Mouse (Mus musculus) G1E (cell line): Measurements from ENCODE around the gene Kpna1. TPM values are rescaled to one million over a fixed set of nuclear protein-coding genes. Genes with fewer than 3 reads are reported as not detected.

Experiments used
- ATAC-seq: 2 replicates; pipeline ENCODE4 v1.8.0; 2016; ENCODE audit warnings: mild to moderate bottlenecking; ENCODE audit not compliant: insufficient number of reproducible peaks, poor library complexity, low FRiP score, severe bottlenecking; ENCODE audit errors: extremely low read depth
- DNase-seq: peaks from one replicate; pipeline ENCODE4 v3.0.0; 2012; ENCODE audit warnings: low spot score
- H3K27me3 ChIP-seq: 2 replicates; pipeline ENCODE4 v1.6.1; 2012; ENCODE audit warnings: mild to moderate bottlenecking, low read length, inconsistent platforms; ENCODE audit not compliant: insufficient read depth
- H3K36me3 ChIP-seq: replicated peaks from 2 replicates; pipeline ENCODE3; 2012; ENCODE audit warnings: mild to moderate bottlenecking, inconsistent platforms
- H3K4me1 ChIP-seq: 2 replicates; pipeline ENCODE4 v1.6.1; 2012; ENCODE audit warnings: low read depth, low read length, inconsistent platforms, mixed read lengths; ENCODE audit not compliant: insufficient read depth
- H3K4me3 ChIP-seq: 2 replicates; pipeline ENCODE4 v1.5.1; 2012; ENCODE audit warnings: low read depth, mild to moderate bottlenecking, inconsistent platforms, low read length, moderate library complexity, mixed read lengths
- H3K9me3 ChIP-seq: replicated peaks from 2 replicates; pipeline ENCODE4 v1.6.1; 2012; ENCODE audit warnings: inconsistent platforms
- CTCF ChIP-seq: IDR thresholded peaks from 2 replicates; pipeline ENCODE4 v1.5.1; 2012; ENCODE audit warnings: low read depth, low read length, inconsistent platforms, mixed read lengths
- GATA1 ChIP-seq: IDR thresholded peaks from 2 replicates; pipeline ENCODE4 v1.6.1; 2012; ENCODE audit warnings: borderline replicate concordance, low read length, inconsistent platforms, mixed read lengths
- GATA2 ChIP-seq: IDR thresholded peaks from 2 replicates; pipeline ENCODE4 v1.6.1; 2012; ENCODE audit warnings: low read depth, low read length, inconsistent platforms, borderline replicate concordance
- POLR2AphosphoS5 ChIP-seq: IDR thresholded peaks from 2 replicates; pipeline ENCODE4 v1.6.1; 2012; ENCODE audit warnings: low read depth, low read length, inconsistent platforms; ENCODE audit not compliant: insufficient replicate concordance
- TAL1 ChIP-seq: conservative IDR thresholded peaks from 2 replicates; pipeline ENCODE4 v1.6.1; 2012; ENCODE audit warnings: low read depth, low read length, inconsistent platforms, mixed read lengths
- polyA plus RNA-seq: library from polyadenylated mRNA; stranded (reverse); fragments of >175 nt; gene quantifications from 2 replicates; pipeline ENCODE4 v1.2.3, GENCODE M21; 2012
- total RNA-seq, 2 experiments: library from RNA; stranded (forward) in 1 of 2; stranded (reverse) in 1 of 2; fragments of 200-1000 nt in 1 of 2; fragments of >200 nt in 1 of 2; fragmentation: Nextera tagmentation in 1 of 2; gene quantifications; 2 replicates each; pipeline ENCODE4 v1.2.3; 2014 to 2017

Kpna1 gene
- total and polyA plus RNA-seq, 3 experiments: 53.7 to 70.1 (median 54.1) TPM

DNA sequence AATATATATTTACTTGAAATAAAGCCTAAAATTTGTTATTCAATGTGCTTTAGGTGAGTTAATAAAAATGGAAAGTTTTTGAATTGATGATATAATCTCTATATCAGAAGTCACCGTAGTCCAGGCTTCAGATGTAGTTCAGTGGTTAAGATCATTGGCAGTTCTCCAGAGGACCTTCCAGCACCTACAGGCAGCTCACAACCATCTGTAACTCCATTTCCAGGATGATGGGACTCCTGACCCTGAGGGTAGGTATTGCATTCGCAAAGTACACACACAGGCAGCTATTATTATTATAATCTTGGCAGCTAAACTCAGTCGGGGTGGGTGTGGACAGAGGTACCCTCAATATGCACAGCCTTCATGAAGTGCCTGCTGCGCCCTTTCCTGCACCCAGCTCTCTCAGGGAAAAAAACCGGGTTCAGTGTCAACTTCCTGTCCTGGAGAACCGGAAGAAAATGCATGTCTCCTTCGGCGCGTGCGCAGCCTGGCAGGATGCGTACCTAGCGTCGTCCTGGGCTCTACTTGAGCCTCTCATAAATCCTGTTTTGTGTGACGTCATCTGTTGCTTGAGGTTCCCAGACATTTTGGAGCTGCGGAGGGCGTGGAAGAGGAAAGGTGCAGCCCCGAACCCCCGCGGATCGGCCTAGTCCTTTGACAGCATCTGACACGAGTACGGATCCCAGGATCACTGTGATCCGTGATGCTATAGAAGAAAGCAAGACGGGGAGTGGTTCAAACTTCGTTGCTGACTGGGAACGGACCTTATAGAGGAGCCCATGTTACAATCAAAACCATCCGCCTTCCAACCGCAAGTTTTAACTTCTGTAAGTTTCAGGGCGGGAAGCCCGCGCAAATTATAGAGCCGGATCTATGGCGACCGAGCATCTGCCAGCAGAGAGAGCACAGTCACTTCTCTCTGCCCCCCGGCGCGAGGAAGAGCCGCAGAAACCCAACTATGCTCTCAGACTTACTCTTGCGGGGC lies 62.4 kb downstream of the Kpna1 start, which contains the start of gene Wdr5b:
Gene Wdr5b, plus strand, starts transcription at position 551 of the 985 bp plus-strand sequence.
- peak; percentile 88 for ATAC-seq
- H3K9me3 ChIP-seq: peaks cover 6% of the 10 kb centered on the region
- DNase-seq: peak; percentile 79
- H3K36me3 ChIP-seq: peaks cover 76% of the 10 kb centered on the region
- TF ChIP-seq TAL1: no peak
- TF ChIP-seq GATA1: no peak
- no peak for TF ChIP-seq CTCF
- no peak for TF ChIP-seq POLR2AphosphoS5
- TF ChIP-seq GATA2: no peak
- H3K27me3 ChIP-seq: no peaks in the 10 kb centered on the region
- H3K4me3 ChIP-seq: peak within 1 kb of the TSS; percentile 70
- H3K4me1 ChIP-seq: peaks cover 29% of the 10 kb centered on the region

DNA sequence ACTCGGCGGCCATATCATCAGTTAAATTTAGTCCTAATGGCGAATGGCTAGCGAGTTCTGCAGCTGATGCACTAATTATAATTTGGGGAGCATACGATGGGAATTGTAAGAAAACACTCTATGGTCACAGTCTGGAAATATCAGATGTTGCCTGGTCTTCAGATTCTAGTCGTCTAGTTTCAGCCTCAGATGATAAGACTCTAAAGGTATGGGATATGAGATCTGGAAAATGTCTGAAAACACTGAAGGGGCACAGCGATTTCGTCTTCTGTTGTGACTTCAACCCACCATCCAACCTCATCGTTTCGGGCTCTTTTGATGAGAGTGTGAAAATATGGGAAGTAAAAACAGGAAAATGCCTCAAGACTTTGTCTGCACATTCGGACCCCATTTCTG lies 63.1 kb downstream of the Kpna1 start:
- H3K9me3 ChIP-seq: peaks cover 6% of the 10 kb centered on the region
- TF ChIP-seq CTCF (no peak), TAL1 (no peak), POLR2AphosphoS5 (no peak; the same call in 1 of the 2 replicates), GATA1 (no peak), GATA2 (no peak)
- DNase-seq: no peak
- no peaks in the 10 kb centered on the region for H3K27me3 ChIP-seq
- H3K4me3 ChIP-seq: peak overlapping the region; percentile 70
- H3K36me3 ChIP-seq: peaks cover 81% of the 10 kb centered on the region
- peaks cover 29% of the 10 kb centered on the region for H3K4me1 ChIP-seq
- no peak for ATAC-seq

DNA sequence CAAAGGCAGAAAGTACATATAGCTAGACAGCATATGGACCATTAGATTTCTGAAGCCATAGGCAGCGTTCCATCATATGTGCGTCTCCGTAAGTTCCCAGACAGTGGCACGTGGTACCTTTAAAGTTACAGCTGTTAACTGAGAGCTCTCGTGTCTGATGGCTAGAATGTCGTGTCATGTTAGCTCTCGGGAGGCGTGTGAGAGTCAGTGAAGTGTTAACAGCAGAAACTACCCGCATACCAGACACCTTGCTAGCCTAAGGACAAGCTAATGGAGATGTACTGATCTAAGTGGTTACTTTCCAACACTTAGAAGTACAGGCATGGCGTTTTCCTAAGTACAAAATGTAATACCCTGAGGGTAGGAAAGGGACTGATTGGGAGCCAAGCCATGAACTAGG lies 64.5 kb downstream of the Kpna1 start:
- Histone ChIP-seq H3K27me3 (no peaks in the 10 kb centered on the region), H3K4me1 (peaks cover 29% of the 10 kb centered on the region), H3K4me3 (no peak overlapping the region), H3K9me3 (peaks cover 6% of the 10 kb centered on the region), H3K36me3 (peaks cover 88% of the 10 kb centered on the region)
- DNase-seq (no peak), ATAC-seq (no peak)
- no peak for TF ChIP-seq POLR2AphosphoS5
- no peak for TF ChIP-seq TAL1
- no peak for TF ChIP-seq CTCF
- TF ChIP-seq GATA2: no peak
- TF ChIP-seq GATA1: no peak

DNA sequence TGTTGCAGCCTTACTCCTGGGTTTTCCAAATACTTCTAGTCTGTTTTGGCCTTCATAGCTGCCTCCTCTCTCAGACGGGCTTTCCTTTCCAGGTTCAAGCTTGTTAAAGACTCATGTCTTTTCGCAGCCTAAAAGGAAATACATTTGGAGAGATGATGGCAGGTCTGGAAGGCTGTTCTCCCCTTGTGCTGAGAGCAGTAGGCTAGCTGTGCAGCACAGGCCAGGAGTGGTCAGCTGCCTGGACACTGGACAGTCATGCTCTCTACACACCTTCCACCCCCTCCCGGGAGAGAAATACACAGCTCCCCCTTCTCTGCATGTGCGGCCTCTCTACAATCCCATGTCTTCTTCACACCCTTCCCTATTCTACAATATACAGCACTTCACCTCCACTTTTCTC lies 65.4 kb downstream of the Kpna1 start:
- Histone ChIP-seq H3K4me3 (no peak overlapping the region), H3K9me3 (peaks cover 6% of the 10 kb centered on the region), H3K27me3 (no peaks in the 10 kb centered on the region), H3K36me3 (peaks cover 91% of the 10 kb centered on the region), H3K4me1 (peaks cover 29% of the 10 kb centered on the region)
- no peak for ATAC-seq
- TF ChIP-seq CTCF (no peak), POLR2AphosphoS5 (0 out of 2 replicates have a peak, but pooled peaks have one; percentile 17)
- DNase-seq: no peak

DNA sequence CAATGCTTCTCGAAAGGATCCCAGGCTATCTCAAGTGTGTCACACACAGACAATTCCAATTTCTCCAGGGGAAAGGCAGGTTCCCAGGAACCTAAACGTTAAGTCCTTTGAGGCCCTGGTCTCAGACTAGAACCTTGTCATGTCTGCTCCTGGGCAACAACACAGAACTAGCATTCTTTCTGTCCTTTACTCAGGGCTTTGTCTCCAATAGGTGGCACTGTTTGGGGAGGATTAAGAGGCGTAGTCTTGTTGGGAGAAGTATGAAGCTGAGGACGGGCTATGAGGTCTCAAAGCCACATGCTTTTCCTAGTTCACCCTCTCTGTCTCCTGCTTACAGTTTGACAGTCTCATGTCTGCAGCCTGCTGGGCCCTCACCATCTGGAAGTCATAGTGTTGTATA lies 69.0 kb downstream of the Kpna1 start:
- TF ChIP-seq POLR2AphosphoS5 (no peak), GATA2 (no peak)
- Histone ChIP-seq H3K27me3 (no peaks in the 10 kb centered on the region), H3K9me3 (no peaks in the 10 kb centered on the region), H3K4me1 (peaks cover 16% of the 10 kb centered on the region), H3K4me3 (no peak overlapping the region), H3K36me3 (peaks cover 96% of the 10 kb centered on the region)
- no peak for ATAC-seq
- no peak for DNase-seq

DNA sequence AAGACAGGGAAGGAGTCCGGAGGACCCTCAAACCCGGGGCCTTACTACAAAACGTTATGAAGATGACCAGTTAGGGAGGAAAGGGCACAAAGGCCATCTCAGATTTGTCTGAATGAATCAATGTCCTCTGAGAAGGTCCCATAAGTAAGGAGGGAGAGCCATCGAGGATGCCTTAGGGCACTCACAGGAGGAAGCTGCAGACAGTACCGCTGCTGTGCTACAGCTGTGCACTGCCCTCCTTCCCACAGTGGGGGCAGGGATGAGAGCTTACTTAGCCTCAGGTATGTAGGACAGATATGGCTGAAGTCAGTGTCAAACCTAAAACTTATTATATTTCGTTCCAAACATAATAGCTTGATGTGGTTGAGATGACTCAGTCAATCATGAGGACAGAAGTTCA lies 72.9 kb downstream of the Kpna1 start:
- Histone ChIP-seq H3K9me3 (no peaks in the 10 kb centered on the region), H3K27me3 (no peaks in the 10 kb centered on the region), H3K4me3 (no peak overlapping the region), H3K36me3 (peaks cover 93% of the 10 kb centered on the region), H3K4me1 (peaks cover 11% of the 10 kb centered on the region)
- TF ChIP-seq CTCF (no peak), POLR2AphosphoS5 (no peak), TAL1 (no peak), GATA2 (no peak), GATA1 (no peak)
- no peak for ATAC-seq
- no peak for DNase-seq
